In the genomic region with DNA sequence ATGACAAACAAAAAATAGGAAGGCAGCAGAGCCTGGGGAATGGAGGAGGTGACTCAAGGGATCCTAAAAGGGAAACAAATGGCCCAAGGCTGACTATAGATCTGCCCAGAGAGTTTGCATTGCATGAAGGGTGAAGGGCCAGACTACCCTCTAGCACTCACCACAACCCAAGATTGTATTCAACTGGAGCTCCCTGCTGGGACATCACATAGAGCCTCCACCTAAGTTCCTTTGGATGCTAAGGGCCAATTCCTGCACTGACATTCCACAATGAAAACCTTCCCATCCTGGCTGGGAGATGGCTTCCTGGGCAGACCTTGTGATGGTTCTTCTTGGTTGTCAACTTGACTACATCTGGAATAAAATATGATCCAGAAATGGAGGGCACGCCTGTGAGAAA, we compare ENCODE assay signal across 13 mouse cellular contexts. TPM values are rescaled to one million over a fixed set of nuclear protein-coding genes. Genes with fewer than 3 reads are reported as not detected.
"Had no signal": no experiment of that assay in that cellular context is flagged by ENCODE, and none has a peak within 500 bp of the region (broad histone marks: within the 10 kb centered on the region; RNA-seq: fewer than 3 reads in every experiment).

No protein-coding gene starts in this region.

- H3K27ac ChIP-seq: kidney, embryonic 15.5 days; liver, embryonic 15.5 days had no signal

- H3K9me3 ChIP-seq: kidney, embryonic 15.5 days; liver, embryonic 15.5 days had no signal

- H3K4me3 ChIP-seq: kidney, embryonic 15.5 days; liver, embryonic 15.5 days had no signal

- ATAC-seq: lung, postnatal 0 days had no signal

- H3K36me3 ChIP-seq: kidney, embryonic 15.5 days; liver, embryonic 15.5 days had no signal

- H3K9ac ChIP-seq: kidney, embryonic 15.5 days; liver, embryonic 15.5 days had no signal

- DNase-seq: kidney, postnatal 14 days; left cerebral cortex, postnatal 4 days; lung, adult 2 months; lung, postnatal 36 days; right cerebral cortex, postnatal 25 days; thymus, postnatal 36 days had no signal

- H3K4me2 ChIP-seq: kidney, embryonic 15.5 days; liver, embryonic 11.5 days; liver, embryonic 15.5 days had no signal

RNA-seq across cellular contexts. Expression of gene Slc32a1, which starts 9.2 kb away (rescaled TPM):
- polyA plus RNA-seq: liver, embryonic 15.5 days; lung, adult 2 months; lung, postnatal 0 days; small intestine, adult 2 months; stomach, embryonic 16.5 days; thymus, postnatal 0 days had no signal
